Mouse (Mus musculus) olfactory bulb, adult 2 months (tissue): ENCODE data around the gene Krt86. TPM values are rescaled to one million over a fixed set of nuclear protein-coding genes. Genes with fewer than 3 reads are reported as not detected.
"Not testable (repeated sequence)": the region's sequence is repeated elsewhere in the genome, so short reads cannot be mapped to it uniquely, and the experiment has no call there.

Experiments
- H3K27ac ChIP-seq: fragments of 200-500 bp; 2 replicates; pipeline ENCODE4 v1.5.1; 2012; ENCODE audit warnings: low read depth, low read length; ENCODE audit not compliant: insufficient read depth
- H3K4me1 ChIP-seq: fragments of 200-500 bp; 2 replicates; pipeline ENCODE4 v1.6.1; 2012; ENCODE audit warnings: low read length; ENCODE audit not compliant: control insufficient read depth, insufficient read depth
- H3K4me3 ChIP-seq: fragments of 200-500 bp; 2 replicates; pipeline ENCODE4 v1.5.1; 2012; ENCODE audit warnings: mild to moderate bottlenecking, low read depth, low read length, moderate library complexity; ENCODE audit not compliant: insufficient read depth
- CTCF ChIP-seq: fragments of 200-500 bp; IDR thresholded peaks from 2 replicates; pipeline ENCODE4 v1.5.1; 2012; ENCODE audit warnings: low read depth, mild to moderate bottlenecking, low read length, moderate library complexity; ENCODE audit not compliant: insufficient read depth
- POLR2A ChIP-seq: fragments of 200-500 bp; IDR thresholded peaks from 2 replicates; pipeline ENCODE4 v1.6.1; 2012; ENCODE audit warnings: mild to moderate bottlenecking, low read depth, low read length, moderate library complexity; ENCODE audit not compliant: insufficient read depth
- WGBS: fragments of 180-500 bp; shearing (Covaris S2); methylation state at CpG from one replicate; pipeline ENCODE4 v1.1.7; 2018; 5-methylcytosine and 5-hydroxymethylcytosine counted together
- polyA plus RNA-seq: library from polyadenylated mRNA; stranded (reverse); fragments of >200 nt; gene quantifications from 2 replicates; pipeline ENCODE4 v1.2.4, GENCODE M21; 2012; ENCODE audit warnings: low replicate concordance; ENCODE audit not compliant: missing spikeins, insufficient read depth, insufficient read length

Krt86 gene
- polyA plus RNA-seq, 1 experiment, result not detected

DNA sequence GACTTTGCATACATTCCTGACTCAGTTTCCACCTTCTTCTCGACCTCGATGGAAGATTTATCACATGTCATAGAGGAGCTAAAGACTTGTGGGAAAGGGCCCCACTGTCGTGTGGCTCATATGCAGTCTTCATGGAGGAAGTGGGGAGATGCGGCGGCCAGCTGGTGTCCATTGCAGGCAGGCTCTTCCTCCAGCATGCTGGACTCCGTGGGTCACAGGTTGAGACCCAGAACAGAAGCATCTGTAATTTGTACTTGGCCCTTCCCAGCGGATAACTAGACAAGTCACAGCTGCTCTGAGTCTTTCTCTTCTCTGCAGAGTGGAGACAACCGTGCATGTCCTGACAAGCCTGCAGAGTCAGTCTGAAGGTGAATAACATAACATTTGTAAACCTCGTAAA, 35.0 kb downstream of the Krt86 start:
- no peak overlapping the region for H3K4me3 ChIP-seq
- TF ChIP-seq CTCF (no peak), POLR2A (no peak)
- no peaks in the 10 kb centered on the region for H3K4me1 ChIP-seq
- no peak overlapping the region for H3K27ac ChIP-seq
- 75% methylated on average over 9 of the region's 9 CpGs for WGBS

DNA sequence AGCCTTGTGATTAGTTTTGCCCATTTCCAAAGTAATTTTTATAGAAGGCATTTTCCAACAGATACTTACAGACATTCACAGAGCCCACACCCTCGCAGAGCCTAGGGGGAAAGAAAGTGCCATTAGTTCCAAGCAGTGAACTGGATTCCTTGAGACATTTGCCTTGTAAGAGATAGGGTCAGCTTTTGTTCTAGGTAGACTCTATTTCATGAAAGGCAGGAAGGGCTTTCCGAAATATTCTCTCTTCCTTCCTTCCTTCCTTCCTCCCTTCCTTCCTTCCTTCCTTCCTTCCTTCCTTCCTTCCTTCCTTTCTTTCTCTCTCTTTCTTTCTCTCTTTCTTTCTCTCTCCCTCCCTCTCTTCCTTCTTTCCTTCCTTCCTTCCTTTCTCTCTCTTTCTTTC, 43.9 kb downstream of the Krt86 start, which contains the start of gene Gm49425:
Gm49425 (minus strand) TSS at position 101 of the 400 bp plus-strand sequence.
- WGBS, result 88% methylated on average over 2 of the region's 2 CpGs
- H3K27ac ChIP-seq, result not testable (repeated sequence)

DNA sequence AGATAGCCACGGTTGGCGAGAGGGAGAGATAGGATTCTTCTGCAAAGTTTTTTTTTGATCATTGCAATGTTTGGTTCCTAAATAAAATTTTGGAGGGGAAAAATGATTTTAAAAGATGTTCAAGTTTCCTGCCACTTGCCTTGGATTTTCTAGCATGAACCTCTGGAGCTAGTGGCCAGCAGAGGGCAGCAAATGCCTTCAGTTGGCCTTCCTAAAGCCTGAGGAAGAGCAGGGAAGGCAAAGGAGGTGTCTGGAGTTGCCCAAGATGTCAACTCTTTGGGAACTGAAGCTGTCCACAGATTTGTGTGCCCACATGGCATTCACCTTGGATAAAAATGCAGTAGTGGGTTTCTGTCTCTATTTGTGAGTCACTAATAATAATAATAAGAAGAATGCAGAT, 46.5 kb downstream of the Krt86 start:
- Histone ChIP-seq H3K4me1 (no peaks in the 10 kb centered on the region), H3K27ac (no peak overlapping the region), H3K4me3 (no peak overlapping the region)
- TF ChIP-seq POLR2A, result no peak
- TF ChIP-seq CTCF, result peak; percentile 71
- 10% methylated on average over 2 of the region's 2 CpGs for WGBS

More for the DNA sequence above, 43.9 kb downstream of the Krt86 start, which contains the start of gene Gm49425:
- H3K4me3 ChIP-seq, H3K4me1 ChIP-seq: not testable (repeated sequence)

DNA sequence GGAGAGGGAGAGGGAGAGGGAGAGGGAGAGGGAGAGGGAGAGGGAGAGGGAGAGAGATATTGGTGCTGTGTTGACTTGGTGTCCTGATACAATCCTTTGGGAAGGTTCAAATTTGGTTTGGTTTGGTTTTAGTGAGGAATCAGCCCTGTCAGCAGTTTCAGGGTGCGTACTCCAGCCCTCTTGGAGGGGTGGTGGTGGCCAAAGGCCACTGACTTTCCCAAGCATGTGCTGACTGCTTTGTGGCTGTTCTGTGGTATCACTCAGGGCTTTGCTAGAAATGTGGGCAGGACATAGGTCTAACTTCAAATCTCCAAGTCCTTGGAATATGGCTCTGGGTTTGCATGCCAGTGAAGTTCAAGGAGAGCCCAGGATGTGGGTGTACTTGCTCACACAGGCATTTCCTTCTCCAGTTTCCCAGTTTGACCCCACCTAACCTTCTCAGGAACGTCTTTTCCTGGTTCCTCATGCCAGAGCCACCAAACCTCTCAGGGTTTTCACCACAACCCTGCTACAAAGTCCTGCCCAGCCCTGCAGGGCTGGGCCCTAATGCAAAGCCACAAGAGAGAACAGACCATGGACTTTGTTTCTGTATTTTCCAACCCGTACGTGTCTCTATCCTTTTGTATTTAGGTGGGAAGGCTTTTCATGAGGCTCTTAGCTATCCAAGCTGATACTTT, 49.4 kb downstream of the Krt86 start:
- Histone ChIP-seq H3K4me3 (no peak overlapping the region), H3K27ac (no peak overlapping the region), H3K4me1 (no peaks in the 10 kb centered on the region)
- no peak for TF ChIP-seq CTCF
- TF ChIP-seq POLR2A, result no peak
- 91% methylated on average over 4 of the region's 4 CpGs for WGBS

Other genes with a start within 250 kb of the Krt86 start
- gene Grasp, start 249.3 kb upstream of the Krt86 start, polyA plus RNA-seq, result not detected in 2 replicates
- not detected in 2 replicates for gene Nr4a1, start 219.2 kb upstream of the Krt86 start, polyA plus RNA-seq
- gene Atg101, start 189.2 kb upstream of the Krt86 start, polyA plus RNA-seq, result not detected in 2 replicates
- not detected in 2 replicates for gene 6030408B16Rik, start 180.3 kb upstream of the Krt86 start, polyA plus RNA-seq
- gene Krt80, start 103.3 kb upstream of the Krt86 start, polyA plus RNA-seq, result not detected in 2 replicates
- not detected in 2 replicates for gene Krt7, start 62.4 kb upstream of the Krt86 start, polyA plus RNA-seq
- gene Krt87, start 34.7 kb upstream of the Krt86 start, polyA plus RNA-seq, result not detected in 2 replicates
- gene Krt88, start 25.7 kb upstream of the Krt86 start, polyA plus RNA-seq, result not detected in 2 replicates
- gene Krt81, start 9.7 kb upstream of the Krt86 start, polyA plus RNA-seq, result not detected in 2 replicates
- not detected in 2 replicates for gene Krt83, start 18.0 kb downstream of the Krt86 start, polyA plus RNA-seq
- not detected in 2 replicates for gene Gm49425, start 43.8 kb downstream of the Krt86 start, polyA plus RNA-seq
- not detected in 2 replicates for gene Krt84, start 59.3 kb downstream of the Krt86 start, polyA plus RNA-seq
- not detected in 2 replicates for gene Krt82, start 77.2 kb downstream of the Krt86 start, polyA plus RNA-seq
- not detected in 2 replicates for gene Krt90, start 89.5 kb downstream of the Krt86 start, polyA plus RNA-seq
- not detected in 2 replicates for gene Krt75, start 100.4 kb downstream of the Krt86 start, polyA plus RNA-seq
- not detected in 2 replicates for gene Gm5414, start 154.7 kb downstream of the Krt86 start, polyA plus RNA-seq
- gene Gm5478, start 173.9 kb downstream of the Krt86 start, polyA plus RNA-seq, result not detected in 2 replicates
- not detected in 2 replicates for gene Krt6b, start 206.8 kb downstream of the Krt86 start, polyA plus RNA-seq
- gene Krt6a, start 220.8 kb downstream of the Krt86 start, polyA plus RNA-seq, result not detected in 2 replicates
- not detected in 2 replicates for gene Krt5, start 239.4 kb downstream of the Krt86 start, polyA plus RNA-seq